Mouse (Mus musculus) spleen, adult 18-20 months (tissue): Measurements from ENCODE around the gene Nfe2.
"Not testable (repeated sequence)": the region's sequence is repeated elsewhere in the genome, so short reads cannot be mapped to it uniquely, and the experiment has no call there.

Source experiments
- DNase-seq, 2 experiments: peaks; one replicate each; pipeline ENCODE4 v3.0.0; 2022; ENCODE audit warnings: mixed read lengths in 2 of 2

The Nfe2 gene

DNA sequence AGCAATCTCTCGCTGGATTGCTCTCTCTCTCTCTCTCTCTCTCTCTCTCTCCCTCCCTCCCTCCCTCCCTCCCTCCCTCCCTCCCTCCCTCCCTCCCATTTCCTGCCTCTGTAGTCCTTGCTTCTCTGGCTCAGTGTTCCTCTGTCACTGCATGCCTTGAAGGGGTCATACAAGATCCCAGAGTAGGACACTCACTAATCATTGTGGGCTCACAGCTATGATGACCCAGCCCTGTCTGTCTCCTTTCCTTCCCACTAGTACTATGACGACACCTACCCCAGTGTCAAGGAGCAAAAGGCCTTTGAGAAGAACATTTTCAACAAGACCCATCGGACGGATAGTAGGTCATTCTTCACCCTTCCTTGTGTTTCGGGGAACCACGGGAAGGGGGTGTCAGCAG, 32.2 kb upstream of the Nfe2 start:
- DNase-seq = no peak

DNA sequence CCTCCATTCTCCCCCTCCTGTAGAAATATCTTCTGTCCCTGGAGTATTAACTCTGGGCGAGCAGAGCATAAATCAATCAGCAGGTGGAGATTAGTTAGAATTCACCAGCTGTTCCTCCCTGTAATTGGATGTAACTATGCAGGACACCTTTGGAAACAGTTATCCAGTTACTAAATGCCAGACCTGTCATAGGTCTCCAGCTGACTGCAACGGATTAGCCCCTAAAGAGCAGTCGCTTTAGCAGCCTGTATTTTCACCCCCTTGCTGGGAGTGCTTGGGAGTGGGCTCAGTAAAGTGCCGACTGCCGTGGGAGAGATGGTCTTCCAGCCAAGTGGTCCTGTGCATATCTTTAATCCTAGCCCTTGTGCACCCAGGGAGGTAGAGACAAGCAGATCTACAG, 31.4 kb upstream of the Nfe2 start:
- no peak for DNase-seq

- no peak for DNase-seq
Observed at GRCm38 (mm10) chr15:103285778-103286417, 27.7 kb upstream of the Nfe2 start.

DNA sequence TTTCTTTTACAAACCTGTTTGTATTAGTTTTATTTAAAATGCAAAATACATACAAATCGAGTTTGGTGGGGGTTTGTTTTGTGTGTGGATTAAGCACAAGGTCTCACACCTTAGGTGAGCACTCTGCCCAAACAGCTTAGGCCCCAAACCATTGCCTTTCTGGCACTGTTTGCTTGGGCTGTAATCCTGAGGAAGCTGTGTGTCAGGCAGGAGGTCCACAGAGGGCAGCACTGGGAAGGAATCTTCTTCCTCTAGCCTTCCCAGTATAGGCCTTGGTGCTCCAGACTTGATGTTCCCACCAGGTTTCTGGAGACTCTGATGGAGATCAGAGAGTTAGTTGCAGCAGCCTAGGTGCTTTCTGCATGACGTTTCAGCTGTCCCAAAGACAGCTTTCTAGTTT, 26.4 kb upstream of the Nfe2 start:
- no peak for DNase-seq

- DNase-seq = peak in 1 of 2 experiments; percentile 37
Observed at GRCm38 (mm10) chr15:103284066-103284465, 25.9 kb upstream of the Nfe2 start.

GRCm38 (mm10) chr15:103281465-103282205, 23.4 kb upstream of the Nfe2 start:
- no peak for DNase-seq

- peak in 1 of 2 experiments; percentile 19 for DNase-seq
Observed at GRCm38 (mm10) chr15:103280817-103281464, 22.7 kb upstream of the Nfe2 start.

DNA sequence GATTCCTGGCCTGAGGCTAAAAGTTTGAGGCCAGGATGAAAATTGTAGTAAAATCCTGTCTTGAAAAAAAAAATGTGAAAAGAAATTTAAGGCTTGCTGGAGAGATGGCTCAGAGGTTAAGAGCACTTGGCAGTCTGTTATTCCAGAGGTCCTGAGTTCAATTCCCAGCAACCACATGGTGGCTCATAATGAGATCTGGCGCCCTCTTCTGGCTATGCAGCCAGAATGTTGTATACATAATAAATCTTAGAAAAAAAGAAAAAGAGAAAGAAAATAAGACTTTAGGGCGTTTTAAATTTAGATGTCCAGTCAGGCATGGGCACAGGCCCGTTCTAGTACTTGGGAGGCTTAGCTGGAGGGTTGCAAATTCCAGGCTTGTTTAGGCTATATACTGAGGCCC, 21.5 kb upstream of the Nfe2 start:
- DNase-seq = peak in 1 of 2 experiments; percentile 40

DNA sequence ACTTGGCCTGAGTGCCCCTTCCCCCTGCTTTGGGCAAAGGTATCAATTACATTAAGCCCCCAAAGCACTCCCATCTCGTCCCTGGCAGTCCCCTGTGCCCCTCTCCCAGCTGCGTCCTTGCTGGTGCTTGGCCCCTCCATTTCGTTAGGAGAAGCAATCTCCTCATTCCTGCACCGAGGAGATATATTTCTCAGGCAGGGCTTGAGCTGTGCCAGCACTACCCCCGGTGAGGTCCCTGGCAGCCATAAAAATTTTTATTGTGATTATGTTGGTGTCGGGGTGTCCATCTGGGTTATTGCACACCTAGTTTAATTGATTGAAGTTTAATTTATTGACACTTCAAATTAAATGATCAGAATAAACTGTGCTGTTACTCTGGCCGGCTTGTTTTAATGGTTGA, 19.7 kb upstream of the Nfe2 start:
- DNase-seq = no peak

DNA sequence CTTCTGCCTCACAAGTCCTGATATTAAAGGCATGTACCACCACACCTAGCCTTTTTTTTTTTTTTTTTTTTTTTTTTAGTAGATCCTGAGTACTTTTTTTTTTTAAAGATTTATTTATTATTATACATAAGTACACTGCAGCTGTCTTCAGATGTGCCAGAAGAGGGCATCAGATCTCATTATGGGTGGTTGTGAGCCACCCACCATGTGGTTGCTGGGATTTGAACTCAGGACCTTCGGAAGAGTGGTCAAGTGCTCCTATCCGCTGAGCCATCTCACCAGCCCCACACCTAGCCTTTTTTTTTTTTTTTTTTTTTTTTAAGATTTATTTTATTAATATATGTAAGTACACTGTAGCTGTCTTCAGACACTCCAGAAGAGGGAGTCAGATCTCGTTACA, 17.7 kb upstream of the Nfe2 start:
- not testable (repeated sequence) for DNase-seq

GRCm38 (mm10) chr15:103272419-103273279, 14.4 kb upstream of the Nfe2 start, which contains the start of gene Copz1:
Gene Copz1 (plus strand): TSS chr15:103272714.
- DNase-seq = peak; percentile 80 to 89

DNA sequence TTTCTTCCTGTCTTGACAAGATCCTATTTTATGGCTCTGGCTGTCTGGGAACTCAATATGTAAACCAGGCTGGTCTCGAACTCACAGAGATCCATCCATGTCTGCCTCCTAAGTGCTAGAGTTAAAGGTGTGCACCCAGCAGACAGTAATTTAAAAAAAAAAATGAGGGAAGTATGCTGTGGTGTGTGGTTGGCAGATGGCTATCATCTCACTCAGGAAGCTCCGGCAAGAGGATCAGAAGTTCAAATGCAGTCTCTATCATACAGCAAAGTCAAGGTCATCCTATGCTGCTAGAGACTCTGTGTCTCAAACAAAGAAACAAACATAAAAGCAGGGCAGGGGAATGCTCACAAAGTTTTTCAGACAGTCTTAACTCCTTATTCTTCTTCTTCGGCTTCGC, 10.7 kb upstream of the Nfe2 start:
- no peak for DNase-seq

DNA sequence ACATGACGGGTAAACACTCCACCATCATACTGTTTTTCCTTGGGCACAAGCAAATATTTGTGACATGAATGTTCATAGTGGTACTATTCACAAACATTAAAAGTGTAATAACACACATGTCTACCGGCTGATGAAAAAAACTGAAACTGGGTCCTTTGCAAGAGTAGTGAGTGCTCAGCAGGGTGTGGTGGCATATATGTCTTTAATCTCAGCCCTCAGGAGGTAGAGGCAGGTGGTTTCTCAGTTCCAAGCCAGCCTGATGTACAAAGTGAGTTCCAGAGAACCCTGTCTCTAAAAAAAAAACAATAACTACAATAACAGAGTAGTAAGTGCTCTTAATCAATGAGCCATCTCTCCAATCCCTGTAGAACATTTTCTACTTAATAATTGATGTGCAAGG, 6.6 kb upstream of the Nfe2 start:
- DNase-seq = no peak

GRCm38 (mm10) chr15:103259989-103260388, 1.8 kb upstream of the Nfe2 start:
- no peak for DNase-seq

DNA sequence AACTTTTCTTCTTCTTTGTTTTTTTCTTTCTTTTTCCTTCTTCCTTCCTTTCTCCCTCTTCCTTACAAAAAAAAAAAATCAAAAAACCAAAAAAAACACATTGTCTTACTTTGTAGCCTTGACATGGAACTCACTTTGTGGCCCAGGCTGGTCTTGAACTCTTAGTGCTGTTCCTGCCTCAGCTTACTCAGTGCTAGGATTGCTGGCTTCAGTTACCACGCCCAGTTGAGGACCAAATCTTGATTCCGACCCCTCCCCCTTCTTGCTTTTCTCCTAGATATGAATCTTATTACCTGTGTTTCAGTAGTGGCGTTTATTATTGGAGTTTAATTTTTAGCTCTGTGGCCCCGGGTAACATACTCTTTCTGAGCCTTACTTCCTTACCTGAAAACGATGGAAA, 959 bp upstream of the Nfe2 start:
- DNase-seq = no peak

GRCm38 (mm10) chr15:103256210-103256986, 1.8 kb downstream of the Nfe2 start:
- no peak for DNase-seq

DNA sequence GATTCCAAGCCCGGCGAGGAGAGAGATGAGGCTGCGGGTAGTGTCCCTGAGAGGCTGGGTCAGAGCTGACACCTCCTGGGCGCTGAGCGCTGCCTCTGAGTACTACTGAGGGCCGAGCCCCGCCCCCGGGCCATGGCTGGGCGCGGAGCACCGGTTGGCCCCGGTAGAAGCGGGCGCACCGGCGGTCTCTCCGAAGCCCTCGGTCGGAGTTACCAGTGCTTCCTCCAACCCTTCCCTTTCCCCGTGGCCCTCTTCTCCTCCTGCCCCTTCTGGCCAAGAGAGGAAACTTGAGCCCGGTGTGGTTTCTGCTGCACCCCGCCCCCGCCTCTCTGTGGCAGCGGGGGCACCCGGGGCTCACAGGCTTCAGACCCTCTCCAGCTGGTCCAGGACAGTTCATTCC, 3.0 kb downstream of the Nfe2 start:
- DNase-seq = peak; percentile 25 to 41

GRCm38 (mm10) chr15:103253352-103253751, 4.9 kb downstream of the Nfe2 start:
- DNase-seq = no peak

- no peak for DNase-seq
Observed at GRCm38 (mm10) chr15:103252660-103253059, 5.5 kb downstream of the Nfe2 start.

GRCm38 (mm10) chr15:103251595-103251994, 6.6 kb downstream of the Nfe2 start:
- DNase-seq = no peak

GRCm38 (mm10) chr15:103250195-103250740, 7.9 kb downstream of the Nfe2 start:
- peak; percentile 60 to 81 for DNase-seq

DNA sequence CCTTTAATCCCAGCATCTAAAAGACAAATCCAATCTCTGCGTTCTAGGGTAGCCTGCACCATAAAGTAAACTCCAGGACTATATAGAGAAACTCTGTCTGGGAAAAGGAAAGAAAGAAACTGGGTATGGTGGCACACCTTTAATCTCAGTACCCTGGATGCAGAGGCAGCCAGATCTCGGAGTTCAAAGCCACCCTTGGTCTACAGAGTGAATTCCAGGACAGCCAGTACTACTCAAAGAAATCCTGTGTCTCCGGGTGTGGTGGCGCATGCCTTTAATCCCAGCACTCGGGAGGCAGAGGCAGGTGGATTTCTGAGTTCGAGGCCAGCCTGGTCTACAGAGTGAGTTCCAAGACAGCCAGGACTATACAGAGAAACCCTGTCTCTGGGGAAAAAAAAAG, 8.7 kb downstream of the Nfe2 start:
- not testable (repeated sequence) for DNase-seq
